Mouse (Mus musculus) gonadal fat pad, adult 2 months (tissue): Measurements from ENCODE around the gene Il11ra1. TPM values are rescaled to one million over a fixed set of nuclear protein-coding genes. Genes with fewer than 3 reads are reported as not detected.

Source experiments
- DNase-seq: peaks from one replicate; pipeline ENCODE4 v3.0.0-alpha.2; 2012; ENCODE audit warnings: low read depth
- polyA plus RNA-seq: library from polyadenylated mRNA; depleted of rRNA; stranded (reverse); fragments of >200 nt; gene quantifications from 2 replicates; pipeline ENCODE4 v1.2.3, GENCODE M21; 2012

Gene Il11ra1
- polyA plus RNA-seq, 1 experiment, result 81.0 TPM

GRCm38 (mm10) chr4:41708192-41708745, 8.5 kb downstream of the Il11ra1 start:
- no peak for DNase-seq

- no peak for DNase-seq
Observed at GRCm38 (mm10) chr4:41710229-41710628, 10.4 kb downstream of the Il11ra1 start.

GRCm38 (mm10) chr4:41711705-41712375, 12.1 kb downstream of the Il11ra1 start:
- no peak for DNase-seq

DNA sequence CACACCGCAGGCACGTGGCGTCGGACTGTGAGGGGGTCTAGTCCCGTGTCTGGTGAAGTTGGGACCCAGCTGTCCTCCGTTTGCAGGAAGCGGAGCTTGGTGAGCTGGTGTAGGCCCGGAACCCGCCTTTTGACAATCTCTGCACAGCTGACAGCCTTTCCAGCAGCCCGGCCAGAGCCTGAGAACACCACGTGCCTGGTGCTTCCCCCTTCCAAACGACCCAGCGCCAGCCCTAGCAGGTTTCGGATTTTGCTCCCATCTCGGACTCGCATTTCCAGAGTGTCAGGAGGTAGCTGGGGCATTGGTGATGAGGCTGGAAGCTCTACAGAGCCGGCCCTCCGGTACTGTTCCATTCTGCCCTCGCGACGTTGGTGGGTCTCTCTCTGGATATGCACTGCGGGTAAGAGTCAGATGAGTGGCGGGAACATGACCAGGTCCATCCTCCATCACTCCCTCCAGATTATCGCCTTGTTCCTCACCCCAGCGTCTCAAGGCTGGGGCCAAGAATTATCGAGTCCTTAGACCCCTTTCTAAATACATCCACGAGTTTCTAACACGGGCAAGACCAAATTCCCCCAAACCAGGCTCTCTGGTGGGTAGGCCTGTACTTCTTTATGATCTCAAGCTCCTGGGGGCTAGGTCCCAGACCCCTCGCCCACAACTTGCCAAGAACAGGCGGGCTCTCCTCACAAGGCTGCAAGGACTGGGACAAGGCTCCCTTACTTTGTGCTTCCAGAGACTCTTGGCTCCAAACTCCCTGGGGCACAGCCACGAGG, 12.8 kb downstream of the Il11ra1 start:
- no peak for DNase-seq

DNA sequence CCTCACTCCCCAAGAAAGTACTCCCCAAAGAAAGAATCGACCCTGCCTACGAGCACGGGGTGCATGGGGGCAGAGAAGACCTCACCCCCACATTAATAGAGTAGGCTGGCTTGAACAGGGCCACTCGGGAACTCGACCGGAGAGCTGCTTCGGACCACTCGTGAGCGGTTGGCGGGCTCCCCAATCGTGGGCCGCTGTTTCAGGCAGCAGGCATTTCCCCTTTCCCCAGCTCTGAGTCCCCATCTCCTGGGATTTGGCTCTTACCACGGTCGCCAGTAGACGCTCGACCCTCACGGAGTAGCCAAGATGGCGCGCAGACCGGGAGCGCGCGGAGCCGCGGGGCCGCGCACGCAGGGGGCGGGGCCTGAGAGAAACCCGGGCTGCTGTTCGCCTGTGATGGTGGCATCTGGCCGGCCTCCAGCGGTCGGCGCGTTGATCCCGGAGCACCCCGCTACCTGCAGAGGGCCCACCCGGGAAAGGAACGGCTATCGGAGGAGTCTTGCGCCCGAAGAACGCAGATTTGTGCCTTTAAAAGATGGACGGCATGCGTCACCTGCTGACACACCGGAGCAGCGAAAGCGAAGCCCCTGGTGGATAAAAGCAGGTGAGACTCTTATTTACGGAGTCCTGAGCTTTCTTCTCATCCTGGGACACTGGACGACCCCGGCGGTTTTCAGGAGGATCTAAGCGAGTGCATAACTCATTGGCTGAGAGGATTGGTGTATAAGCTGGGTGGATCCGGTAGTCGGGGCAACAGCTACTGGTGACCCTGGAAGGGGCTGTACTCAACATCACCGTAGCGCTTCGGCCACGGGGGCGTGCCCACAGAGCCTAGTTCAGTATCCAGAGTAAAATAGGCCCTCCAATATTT, 13.6 kb downstream of the Il11ra1 start, which contains the start of gene Rpp25l:
TSS of gene Rpp25l (minus strand) at position 338 of the 871 bp plus-strand sequence.
- DNase-seq, result no peak

DNA sequence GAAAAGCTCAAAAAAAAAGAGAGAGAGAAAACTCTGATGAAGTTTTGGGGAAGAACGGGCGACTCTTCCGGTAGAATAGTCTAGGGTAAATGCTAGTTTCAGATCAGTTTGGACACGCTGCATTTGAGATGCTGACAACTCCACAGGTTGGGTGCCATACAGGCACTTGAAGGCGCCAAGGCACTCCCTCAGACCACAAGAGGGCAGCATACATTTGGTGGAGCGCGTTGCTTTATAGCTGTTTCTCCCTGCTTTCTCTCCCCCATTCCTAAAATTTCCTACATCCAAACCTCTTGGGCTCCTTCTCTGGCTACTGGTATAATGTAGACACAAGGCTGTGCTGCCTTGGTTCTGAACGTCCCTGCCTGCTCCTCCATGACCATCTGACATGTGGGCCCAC, 14.5 kb downstream of the Il11ra1 start:
- no peak for DNase-seq

- no peak for DNase-seq
Observed at GRCm38 (mm10) chr4:41715082-41715481, 15.3 kb downstream of the Il11ra1 start.

DNA sequence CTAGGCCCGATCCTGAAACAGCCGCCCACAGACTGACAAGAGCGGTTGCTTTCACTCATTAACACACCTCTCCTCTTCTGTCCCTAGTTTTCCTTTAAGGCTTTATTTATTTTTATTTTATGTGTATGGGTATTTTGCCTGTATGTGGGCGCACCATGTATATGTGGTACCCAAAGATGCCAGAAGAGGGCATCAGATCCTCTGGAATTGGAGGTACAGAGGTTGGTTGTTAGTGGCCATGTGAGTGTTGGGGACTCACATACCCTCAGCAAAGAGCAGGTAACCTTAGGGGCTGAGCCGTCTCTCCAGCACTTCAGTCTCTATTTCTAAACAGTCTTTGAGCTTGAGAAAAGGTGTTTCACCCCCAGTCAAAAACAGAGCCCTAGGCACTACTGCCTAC, 15.8 kb downstream of the Il11ra1 start:
- no peak for DNase-seq

GRCm38 (mm10) chr4:41716834-41717233, 17.0 kb downstream of the Il11ra1 start:
- DNase-seq, result no peak

GRCm38 (mm10) chr4:41722918-41723351, 23.1 kb downstream of the Il11ra1 start, which contains the start of gene Dctn3:
Gene Dctn3, minus strand, starts transcription at chr4:41723170.
- DNase-seq, result no peak

GRCm38 (mm10) chr4:41726826-41727621, 27.2 kb downstream of the Il11ra1 start:
- DNase-seq, result no peak

DNA sequence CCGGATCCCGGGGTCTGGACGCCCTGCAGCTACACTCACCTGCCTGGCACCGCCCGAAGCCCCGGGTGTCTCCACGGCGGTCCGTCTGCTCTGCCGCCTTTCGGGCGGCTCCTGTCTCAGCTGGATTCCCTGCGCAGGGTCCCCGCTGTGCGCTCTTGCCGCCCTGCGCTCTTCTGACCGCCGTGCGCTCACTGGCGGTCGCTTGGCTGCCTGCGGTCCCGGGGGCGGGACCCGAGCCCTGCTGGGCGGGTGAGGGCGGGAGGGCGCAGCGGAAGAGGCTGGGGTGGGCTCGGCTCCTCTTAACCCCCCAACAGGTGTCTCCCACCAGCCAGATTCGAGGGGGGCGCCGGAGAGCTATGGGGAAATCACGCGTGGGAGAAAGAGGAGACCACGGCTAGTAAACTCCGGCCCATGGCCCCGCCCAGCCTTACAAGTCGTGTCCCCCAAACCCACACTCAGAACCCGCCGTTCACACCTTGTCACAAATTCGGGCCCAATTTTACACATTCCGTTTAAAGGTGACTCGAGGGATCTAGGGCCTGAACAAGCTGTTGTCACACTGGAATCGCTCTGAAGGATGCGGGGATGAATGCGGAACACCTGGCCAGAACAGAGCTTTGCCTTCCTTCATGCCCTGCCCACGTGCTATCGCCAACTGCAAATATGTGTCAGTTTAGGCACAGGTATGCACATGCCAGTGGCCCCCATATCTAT, 31.4 kb downstream of the Il11ra1 start, which contains the start of gene Arid3c:
TSS of gene Arid3c (minus strand) at position 91 of the 714 bp plus-strand sequence.
- DNase-seq, result no peak

DNA sequence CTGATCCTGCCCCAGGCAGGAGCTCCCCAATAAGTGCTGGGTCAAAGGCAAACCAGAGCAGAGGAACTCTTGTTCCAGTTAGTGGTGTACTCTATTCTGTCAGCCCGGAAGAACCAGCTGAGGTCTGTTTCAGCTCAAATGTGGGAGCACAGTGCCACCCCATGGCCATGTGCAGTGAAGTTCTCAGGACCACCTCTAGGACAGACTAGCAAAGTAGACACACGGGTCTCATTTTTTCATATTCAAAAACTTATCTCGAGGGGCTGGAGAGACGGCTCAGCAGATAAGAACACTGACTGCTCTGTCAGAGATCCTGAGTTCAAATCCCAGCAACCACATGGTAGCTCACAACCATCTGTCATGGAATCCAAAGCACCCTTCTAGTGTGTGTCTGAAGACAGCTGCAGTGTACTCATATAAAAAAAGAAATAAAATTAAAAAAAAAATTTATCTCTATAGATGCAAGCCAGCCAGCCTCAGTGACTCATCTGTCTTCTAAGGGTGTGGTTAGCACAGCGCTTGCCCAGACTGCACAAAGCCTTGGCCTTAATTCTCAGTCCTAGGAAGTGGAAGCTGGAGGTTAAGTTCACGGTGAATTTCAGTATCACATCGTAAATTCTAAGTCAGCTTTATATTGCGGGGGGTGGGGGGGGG, 37.9 kb downstream of the Il11ra1 start:
- no peak for DNase-seq

GRCm38 (mm10) chr4:41738256-41738603, 38.4 kb downstream of the Il11ra1 start:
- DNase-seq, result no peak

GRCm38 (mm10) chr4:41739260-41739659, 39.5 kb downstream of the Il11ra1 start:
- DNase-seq, result no peak

DNA sequence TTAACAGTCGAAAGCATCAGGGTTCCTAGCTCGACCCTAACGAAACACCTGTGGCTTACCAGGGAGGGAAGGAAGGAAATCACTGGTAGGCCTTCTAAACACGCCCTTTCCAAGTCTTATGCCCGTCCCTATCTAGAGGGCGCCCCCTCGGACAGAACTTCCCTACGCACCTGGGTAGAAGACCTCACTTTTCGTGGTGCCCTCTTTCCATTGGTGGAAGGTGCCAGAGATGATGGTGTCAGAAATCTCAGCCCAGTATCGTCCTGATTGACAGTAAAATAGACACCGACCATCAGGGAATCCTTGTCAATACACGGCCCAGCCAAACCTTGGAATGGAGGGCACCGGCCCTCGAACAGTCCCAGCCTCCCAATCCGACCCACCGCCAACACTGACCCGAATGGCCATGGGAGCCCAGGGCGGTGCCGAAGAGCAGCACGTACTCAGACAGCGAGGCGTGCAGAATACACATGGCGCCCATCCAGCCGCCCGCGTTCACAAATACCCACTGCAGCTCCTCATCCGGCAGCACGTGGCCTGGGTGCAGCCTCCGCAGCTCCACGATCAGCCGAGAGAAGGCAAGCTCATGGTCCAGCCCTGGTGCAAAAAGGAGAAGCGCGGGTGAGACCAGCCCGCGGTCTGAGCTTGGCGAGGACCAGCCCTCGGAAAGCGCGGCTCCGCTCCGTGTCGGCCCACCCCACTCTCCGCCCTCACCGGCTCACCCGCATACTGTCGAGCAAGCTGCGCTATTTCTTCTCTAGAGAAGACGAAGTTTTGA, 40.8 kb downstream of the Il11ra1 start:
- no peak for DNase-seq

DNA sequence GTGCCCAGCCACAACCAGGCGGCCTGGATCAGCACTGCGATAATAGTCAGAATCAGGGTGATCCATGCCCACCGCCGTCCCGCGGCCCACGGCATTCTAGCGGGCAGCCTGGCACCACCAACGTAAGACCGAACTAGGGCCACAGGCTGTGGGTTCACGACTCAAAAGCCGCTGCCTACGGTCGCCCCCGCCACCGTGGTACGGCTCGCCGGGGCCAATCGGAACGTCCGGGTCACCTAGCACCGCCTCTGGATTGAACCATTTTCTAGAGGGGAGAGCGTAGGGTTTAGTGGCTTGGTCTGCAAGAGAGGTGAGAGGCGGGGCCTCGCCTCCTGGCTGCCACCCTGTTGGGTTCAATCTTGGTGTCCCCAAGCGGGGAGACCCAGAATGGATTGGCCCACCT, 41.4 kb downstream of the Il11ra1 start:
- DNase-seq, result no peak

- DNase-seq, result no peak
Observed at GRCm38 (mm10) chr4:41744131-41744530, 44.3 kb downstream of the Il11ra1 start.

DNA sequence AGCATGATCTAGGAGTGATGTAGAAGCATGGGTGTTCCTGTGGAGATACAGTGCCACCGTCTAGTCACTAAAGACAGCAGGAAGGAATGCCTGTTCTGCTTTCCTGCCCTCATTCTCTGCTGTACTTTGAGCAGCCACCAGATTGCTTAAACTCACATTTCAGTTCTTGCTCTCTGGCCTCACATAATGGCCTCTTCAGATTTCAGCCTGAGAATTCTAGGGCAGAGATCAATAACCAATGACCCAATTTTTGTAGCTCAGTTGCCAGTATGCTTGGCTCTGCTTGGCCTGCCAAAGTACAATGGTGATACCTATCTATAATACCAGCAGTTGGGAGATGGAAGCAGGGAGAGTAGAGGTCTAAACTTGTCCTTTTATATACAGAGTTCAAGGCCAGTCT, 45.2 kb downstream of the Il11ra1 start:
- no peak for DNase-seq
